Mouse (Mus musculus): Measurements from ENCODE around the gene Mrpl40. TPM values are rescaled to one million over a fixed set of nuclear protein-coding genes. Genes with fewer than 3 reads are reported as not detected.

Gene Mrpl40
- polyA plus RNA-seq, 1 experiment from 2014 or later = 82.5 TPM

Other genes with a start within 250 kb of the Mrpl40 start
- 192 and 212 TPM in 2 replicates for gene Sept5, start 246.9 kb downstream of the Mrpl40 start, polyA plus RNA-seq (2015; fragmentation: Nextera tagmentation; extraction: Ambion mirVana)
- gene Cldn5, start 100.0 kb downstream of the Mrpl40 start, polyA plus RNA-seq (2015; fragmentation: Nextera tagmentation; extraction: Ambion mirVana) = 110 and 117 TPM in 2 replicates
- 105 and 109 TPM in 2 replicates for gene Ufd1, start 65.1 kb downstream of the Mrpl40 start, polyA plus RNA-seq (2015; fragmentation: Nextera tagmentation; extraction: Ambion mirVana)
- gene Cdc45, start 64.9 kb downstream of the Mrpl40 start, polyA plus RNA-seq (2015; fragmentation: Nextera tagmentation; extraction: Ambion mirVana) = 11.1 and 11.3 TPM in 2 replicates
- gene 2510002D24Rik, start 40.3 kb downstream of the Mrpl40 start, polyA plus RNA-seq (2015; fragmentation: Nextera tagmentation; extraction: Ambion mirVana) = 39.2 and 44.8 TPM in 2 replicates
- 0.17 TPM in 1 of 2 replicates, not detected in the other for gene Gm28539, start 40.3 kb downstream of the Mrpl40 start, polyA plus RNA-seq (2015; fragmentation: Nextera tagmentation; extraction: Ambion mirVana)
- gene Hira, start 175 bp upstream of the Mrpl40 start, polyA plus RNA-seq (2015; fragmentation: Nextera tagmentation; extraction: Ambion mirVana) = 19.1 and 21.2 TPM in 2 replicates